Mouse (Mus musculus) cerebellum, adult 2 months (tissue): ENCODE results near the gene Wdtc1.

Experiments used
- CTCF ChIP-seq: fragments of 200-500 bp; IDR thresholded peaks from 2 replicates; pipeline ENCODE4 v1.5.1; 2011; ENCODE audit warnings: low read depth, mild to moderate bottlenecking, control low read depth, low read length, moderate library complexity, borderline replicate concordance; ENCODE audit not compliant: insufficient read depth
- POLR2A ChIP-seq: fragments of 200-500 bp; IDR thresholded peaks from 2 replicates; pipeline ENCODE4 v1.6.1; 2011; ENCODE audit warnings: low read length, control low read depth, borderline replicate concordance; ENCODE audit not compliant: insufficient read depth

- TF ChIP-seq POLR2A (no peak), CTCF (no peak)
These were observed 23.0 kb downstream of the Wdtc1 start for GRCm38 (mm10) chr4:133330296-133330695.
